Mouse (Mus musculus) cerebellum, postnatal 10 days (tissue): Measurements from ENCODE around the gene Coq7.

Experiments used
- DNase-seq, 2 experiments: peaks; one replicate each; pipeline ENCODE4 v3.0.0; 2021; ENCODE audit warnings: mixed read lengths in 2 of 2

Coq7 gene

DNA sequence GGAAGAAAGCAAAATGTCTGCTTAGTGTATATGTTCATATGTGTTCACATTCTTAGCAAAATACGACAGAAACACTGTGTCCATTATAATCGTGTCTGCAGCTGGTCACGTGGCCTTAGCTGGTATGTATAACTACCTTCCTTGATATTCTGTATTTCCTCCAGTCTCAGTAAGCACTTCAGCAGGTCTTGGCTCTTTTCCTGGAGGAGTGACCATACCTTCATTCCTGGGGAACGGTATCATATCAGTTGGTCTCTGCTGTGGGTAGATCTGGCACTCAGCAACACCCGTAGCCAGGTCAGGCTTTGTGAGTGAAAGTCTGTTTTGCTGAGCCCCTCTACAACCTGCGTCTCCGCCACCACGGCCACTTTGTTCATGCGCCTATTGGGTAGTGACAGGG is 39.3 kb downstream of the Coq7 start:
- no peak for DNase-seq

DNA sequence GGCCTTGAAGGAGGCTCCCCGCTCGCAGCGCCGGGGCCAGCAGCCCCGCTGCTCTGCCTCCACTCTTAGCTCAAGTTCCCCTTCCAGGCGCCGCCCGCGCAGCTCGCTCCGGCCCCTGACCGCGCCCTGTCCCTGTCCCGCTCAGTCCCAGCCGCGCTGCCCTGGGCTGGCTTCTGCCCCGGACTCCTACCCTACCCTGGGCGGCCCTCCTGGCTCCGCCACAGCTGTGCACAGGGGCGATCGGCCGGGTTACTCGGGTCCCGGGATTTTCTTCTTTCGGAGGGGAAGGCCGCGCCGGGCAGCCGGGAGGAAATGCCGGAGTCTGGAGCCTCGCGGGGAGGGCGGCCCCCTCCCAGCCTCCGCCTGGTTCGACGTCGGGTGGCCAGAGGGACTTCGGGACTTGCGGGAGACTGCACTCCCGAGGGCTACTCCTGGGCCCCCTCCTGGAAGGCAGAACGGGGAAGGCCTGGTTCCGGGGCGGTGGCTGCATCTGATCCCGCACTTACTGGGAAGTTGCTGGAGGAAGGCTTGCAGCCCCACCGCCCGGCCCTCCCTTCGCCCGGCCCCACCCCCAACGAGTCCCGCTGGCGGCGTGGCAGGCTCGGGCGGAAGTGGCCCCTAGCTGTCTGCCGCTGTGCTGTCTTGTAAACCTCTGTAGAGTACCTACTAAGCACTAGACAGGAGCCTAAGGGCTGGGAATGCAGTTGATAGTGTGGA is 41.6 kb downstream of the Coq7 start, which contains the start of gene Itpripl2:
TSS of gene Itpripl2 (minus strand) at position 545 of the 717 bp plus-strand sequence.
- DNase-seq = peak; percentile 36 to 50

DNA sequence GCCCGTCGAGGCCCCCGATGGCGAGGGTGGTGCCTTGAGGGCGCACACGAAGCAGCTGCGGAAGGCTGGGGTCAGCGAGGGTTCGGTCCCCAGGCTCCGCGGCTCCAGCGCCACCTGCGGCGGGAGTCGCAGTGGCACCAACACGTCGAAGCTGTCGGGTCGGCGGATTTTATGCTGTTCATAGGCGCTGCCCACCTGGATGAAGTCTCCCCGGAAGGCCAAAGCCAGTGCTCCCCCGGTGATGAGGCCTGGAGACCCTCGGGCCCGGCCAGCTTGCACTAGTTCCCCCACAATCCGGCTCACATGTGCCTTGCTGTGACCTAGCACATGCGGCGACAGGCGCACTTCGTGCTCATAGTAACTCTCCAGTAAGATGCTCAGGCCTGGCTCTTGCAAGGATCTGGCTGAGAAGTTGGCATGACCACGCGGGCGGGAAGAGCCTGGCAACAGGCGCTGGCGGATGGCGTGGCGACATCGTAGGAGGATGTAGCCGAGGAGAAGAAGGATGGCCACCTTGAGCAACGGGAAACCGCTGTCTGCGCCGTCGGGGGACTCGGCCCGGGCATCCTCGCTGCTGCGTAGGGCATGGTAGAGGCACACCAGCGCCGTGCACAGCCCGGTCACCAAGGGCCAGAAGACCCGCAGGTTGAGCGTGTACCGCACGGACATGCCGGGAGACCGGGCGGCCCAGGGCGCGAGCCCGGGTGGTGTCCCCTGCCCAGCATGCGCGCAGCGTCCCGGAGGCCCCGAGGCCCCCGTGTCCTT is 42.3 kb downstream of the Coq7 start:
- peak; percentile 60 to 65 for DNase-seq

DNA sequence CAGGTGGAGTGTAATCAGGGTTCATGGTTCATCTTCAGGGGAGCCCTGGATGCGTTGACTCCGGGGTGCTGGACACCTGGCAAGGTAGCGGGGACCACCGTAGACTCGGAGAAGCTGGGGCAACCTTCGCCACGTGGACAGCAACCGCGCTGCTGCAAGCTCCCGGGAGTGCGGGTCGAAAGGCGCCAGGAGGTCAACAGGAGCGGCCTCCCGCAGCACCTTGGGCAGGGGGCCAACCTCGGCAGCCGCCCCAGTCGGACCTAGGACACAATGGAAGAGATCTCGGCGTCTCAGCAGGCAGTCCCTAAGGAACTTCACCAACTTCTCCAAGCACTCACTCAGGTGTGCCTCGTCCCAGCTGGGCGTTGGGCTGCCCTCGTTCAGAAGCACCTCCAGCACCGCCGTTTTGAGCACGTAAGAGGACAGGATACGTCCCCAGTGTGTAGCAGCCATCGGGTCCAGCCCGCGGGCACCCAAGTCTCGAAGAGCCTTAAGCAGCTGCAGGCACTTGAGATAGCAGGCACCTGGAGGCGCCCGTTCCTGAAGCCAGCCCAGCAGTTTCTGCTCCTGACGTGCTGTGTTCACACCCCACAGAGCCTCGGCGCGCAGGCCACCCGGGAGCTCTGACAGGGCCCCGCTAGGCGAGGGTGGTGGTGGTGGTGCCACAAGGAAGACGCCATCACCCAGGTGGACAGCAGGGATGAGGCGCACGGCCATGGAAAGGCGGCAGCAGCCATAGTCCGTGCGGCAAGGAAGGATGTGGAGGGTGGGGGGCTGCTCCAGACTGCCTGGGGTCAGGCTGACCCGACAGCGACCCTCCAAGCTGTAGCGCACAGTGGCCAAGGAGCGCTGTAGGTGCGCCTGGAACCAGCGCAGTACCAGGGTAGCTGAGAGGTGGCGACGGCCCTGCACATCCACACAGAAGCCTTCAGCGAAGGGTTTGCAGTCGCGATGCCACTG is 43.2 kb downstream of the Coq7 start:
- peak in 1 of 2 experiments; percentile 18 for DNase-seq

DNA sequence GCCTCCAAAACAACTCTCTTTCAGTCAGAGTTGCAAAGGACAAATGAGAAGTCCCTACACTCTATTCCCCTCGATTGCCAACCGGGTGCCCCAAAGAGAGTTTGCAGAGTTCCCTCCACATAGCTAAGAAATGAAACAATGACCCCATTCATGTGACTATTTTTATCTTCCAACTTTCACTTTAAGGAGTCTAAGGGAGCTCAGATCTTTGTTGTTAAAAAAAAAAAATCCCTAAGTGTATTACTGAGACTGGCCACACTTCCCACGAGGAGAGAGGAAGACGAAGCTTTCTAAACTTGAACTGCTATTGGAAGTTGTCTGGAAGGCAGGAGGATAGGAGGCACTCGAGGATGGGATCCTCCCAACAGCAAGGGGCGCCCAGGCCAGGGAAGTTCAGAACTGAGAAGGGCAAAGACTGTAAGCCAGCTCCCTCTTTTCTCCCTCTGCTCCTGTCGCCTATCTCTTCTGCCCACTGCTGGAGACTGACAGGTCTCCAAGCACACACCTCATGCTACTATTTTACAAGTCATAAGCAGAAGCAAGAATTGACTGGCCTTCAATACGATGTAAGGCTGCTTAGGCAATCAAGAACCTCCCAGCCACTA is 45.0 kb downstream of the Coq7 start:
- no peak for DNase-seq

DNA sequence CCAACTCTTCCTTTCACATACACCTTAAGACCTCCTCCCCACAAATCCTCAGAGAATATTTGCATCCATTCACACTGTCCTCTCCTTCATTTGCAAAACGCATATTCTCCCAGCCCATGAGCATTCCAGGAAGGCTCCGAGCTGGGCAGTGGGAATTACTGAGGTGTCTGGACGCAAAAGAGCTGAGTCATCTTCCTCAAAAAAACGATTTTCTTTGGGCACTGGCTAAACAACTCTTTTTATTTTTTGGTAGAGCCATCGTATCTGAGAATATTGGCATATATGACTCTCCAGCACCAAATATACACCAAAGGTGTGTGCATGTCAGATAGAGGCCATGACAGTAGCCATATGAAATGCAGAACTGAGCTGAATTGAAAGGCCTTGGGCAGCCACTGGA is 46.2 kb downstream of the Coq7 start:
- DNase-seq = no peak

DNA sequence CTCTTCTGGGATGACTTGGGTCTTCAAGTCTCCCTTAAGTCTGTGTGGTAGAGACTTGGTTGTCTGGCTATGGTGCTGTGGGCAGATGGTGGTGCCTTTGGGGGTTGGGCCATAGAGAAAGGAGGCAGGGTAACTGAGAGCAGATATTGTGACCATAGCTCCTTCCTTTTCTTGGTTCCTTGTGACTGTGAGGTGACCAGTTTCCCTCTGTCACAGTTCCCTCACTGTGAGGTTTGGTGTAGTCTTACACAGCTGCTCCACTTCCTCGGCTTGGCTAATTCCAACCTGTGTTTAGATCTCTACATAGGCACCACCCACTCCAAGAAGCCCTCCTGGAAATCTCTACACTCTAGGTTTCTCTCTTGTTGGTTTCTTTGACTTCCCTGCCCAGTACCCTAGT is 49.2 kb downstream of the Coq7 start:
- DNase-seq = no peak

DNA sequence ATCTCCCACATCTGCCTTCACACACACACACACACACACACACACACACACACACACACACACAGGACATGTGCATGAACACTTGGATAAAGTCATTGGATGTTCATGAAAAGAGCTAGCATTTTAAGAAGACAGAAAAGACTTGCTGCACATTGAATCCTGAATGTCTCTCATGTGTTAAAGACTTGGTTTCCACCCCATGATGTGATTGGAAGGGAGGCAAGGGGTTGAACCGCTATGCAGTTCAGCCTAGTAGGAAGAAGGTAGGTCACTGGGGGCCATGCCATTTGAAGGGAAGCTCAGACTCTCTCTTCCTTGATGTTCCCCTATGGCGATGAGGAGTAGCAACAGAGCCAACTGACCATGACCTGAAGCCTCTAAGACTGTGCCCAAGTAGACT is 51.2 kb downstream of the Coq7 start:
- DNase-seq = no peak

DNA sequence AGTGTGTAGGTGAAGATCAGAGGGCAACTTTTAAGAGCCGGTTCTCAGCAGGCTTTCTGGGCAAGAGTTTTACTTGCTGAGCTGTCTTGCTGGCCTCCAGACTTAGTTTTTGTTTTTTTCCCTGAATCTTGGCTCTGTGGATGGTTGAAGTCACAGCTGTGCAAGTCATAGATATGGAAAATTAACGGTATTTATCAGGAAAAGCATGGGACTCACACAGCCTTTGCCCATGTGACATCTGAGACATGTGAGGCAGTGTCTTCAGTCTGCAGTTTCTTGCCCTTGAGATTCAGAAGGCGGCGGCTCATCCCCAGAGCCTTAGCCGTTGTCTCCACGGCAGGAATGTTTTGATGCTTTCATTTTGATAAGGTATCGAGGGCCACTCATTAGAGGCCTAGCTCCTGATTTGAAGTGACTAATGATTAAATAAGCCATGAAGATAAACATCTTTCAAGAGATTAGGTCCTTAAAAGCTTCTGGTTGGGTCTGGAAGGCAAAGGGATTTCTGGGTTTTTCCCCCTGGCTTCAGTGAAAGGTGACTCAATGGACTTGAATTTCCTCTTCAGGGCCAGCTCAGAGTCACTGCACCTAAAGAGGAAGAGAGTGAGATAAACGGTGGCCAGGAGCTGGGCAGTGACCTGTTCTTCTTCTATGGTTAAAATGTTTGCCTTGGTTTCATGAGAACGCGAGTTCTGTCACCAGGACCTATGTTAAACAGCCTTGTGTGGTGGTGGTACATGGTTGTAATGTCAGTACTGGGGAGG is 51.9 kb downstream of the Coq7 start:
- no peak for DNase-seq

DNA sequence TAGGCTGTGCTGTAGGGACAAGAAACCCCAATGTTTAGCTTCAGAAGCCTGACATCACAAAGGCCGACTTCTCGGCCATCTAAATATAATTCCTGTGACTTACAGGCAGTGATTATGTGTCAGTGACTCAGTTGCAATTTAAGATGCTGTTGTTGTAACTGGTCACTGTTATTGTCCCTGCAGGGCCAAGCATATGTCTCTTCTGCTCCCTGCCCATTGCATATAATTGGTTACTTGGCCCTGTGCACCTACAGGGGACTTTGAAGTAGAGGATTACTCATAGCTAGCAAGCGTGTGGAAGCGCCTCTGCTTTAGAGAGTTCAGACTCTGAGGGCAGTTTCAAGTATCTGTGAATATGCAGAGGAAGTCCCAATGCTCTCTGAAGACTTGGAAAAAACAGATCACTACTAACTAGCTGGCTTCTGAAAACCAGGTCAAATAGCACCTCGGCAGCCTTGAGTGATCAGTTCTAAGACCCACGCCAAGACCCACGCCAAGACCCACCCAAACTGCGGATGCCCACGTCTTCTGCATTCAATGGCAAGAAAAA is 52.9 kb downstream of the Coq7 start:
- DNase-seq = no peak

DNA sequence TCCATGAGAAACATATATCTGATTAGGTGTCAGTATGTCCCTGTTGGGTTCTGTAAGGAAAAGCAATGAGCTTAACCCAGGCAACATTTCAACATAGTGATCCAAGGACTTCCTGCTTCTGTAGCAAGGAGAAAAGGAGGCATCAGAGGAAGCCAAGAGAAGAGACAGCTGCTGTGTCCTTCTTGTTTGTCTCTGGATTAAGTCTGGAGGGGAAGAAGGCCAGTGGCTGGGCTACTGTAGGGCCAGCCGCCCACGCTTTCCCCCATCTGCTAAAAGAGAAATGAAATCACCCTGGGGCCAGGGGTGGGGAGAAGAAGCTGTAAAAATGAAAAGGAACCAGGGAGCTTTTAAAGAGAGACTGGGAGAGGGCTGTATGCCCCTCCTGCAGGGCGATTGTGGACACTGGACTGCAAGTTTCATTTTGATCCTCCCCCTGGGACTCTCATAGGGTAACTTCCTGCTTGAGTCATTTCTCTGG is 54.3 kb downstream of the Coq7 start:
- peak in 1 of 2 experiments; percentile 9 for DNase-seq

DNA sequence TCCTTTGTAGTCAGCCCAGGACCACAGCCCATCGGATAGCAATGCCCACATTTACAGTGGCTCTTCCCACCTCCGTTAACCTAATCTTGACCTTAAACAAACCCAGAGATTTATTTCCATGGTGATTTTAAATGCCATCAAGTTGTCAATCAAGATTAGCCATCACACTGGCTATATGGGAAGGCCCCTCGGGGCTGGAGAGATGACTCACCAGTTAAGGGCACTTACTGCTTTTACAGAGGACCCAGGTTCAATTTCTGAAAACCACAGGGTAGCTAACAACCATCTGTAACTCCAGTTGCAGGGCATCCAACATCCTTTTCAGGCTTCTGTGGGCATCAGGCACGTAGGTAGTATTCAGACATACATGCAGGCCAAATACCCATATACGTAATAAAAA is 56.7 kb downstream of the Coq7 start:
- DNase-seq = no peak

DNA sequence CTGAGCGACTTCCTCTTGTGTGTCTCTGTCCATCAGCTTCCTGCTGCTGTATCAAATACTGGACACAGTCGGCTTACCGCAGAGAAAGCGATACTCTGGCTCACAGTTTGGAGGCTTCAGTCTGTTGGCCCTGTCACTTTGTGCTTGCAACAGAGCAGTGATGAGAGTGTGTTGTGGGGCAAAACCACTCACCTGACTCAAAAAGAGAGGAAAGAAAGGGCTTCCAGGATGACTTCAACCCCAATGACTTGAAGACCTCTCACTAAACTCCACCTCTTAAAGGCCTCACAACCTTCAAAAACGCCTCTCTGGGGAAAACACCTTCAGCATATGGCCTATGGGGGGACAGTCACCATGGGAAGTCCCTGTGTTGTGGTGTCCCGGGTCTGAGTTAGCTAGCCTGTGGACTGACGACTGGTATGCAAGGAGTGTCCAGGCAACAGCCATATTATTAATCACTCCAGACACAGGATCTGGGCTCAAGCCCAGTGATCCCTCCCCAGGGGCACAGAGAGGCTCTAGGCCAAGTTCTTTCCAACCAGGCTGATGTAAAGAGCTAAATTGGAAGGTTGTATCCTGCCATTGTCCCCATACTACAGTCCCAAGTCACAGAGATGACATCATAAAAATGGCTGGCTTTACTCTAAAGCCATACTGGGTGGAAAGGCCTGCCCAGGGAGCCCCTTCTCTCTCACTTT is 58.0 kb downstream of the Coq7 start:
- peak in 1 of 2 experiments; percentile 13 for DNase-seq

DNA sequence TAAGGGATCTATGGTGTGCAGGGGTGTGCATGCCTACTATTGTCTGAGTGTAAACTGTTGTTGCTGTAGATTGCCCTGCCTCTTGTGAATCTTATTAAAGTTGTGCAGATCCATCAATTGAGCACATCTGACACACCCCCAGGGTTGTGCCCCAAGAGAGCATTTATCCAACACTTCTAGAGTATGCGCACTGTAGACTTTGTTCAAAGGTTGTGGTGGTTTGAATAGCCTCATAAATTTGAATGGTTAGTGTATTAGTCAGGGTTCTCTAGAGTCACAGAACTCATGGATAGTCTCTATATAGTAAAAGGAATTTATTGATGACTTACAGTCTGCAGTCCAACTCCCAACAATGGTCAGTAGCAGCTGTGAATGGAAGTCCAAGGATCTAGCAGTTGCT is 60.3 kb downstream of the Coq7 start:
- DNase-seq = no peak

DNA sequence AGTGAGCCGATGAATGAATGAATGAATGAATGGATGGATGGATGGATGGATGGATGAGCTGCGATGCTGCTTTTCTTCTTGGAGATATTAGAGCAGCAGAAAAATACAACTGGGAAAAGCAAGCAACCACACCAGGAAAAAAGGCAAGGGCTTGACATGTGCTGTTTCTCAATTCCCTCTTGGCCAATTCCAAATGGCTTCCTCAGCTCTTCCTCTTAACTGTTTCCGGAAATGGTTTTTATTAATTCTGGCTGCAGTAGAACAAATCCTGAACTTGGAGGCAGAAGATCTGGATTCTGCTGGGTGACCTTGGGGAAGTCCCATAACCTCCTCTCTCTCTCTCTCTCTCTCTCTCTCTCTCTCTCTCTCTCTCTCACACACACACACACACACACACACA is 65.1 kb downstream of the Coq7 start:
- no peak for DNase-seq

DNA sequence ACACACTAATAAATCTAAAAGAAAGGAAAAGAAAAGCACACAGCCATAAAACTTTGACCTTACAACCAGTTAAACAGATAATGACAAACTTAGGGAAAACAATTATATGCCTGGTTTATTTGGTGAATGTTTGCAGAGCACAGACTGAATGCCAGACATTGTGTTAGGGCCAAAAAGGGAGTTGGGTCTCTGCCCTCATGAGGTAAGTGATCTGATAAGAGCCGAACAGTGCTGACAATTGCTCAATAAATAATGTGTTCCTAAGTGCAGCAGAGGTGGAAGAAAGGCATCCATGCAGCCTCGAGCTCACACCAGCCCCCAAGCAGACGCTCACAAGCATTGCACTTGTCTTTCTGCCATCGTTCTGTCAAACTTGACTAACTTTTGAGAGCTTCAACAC is 68.7 kb downstream of the Coq7 start:
- no peak for DNase-seq

DNA sequence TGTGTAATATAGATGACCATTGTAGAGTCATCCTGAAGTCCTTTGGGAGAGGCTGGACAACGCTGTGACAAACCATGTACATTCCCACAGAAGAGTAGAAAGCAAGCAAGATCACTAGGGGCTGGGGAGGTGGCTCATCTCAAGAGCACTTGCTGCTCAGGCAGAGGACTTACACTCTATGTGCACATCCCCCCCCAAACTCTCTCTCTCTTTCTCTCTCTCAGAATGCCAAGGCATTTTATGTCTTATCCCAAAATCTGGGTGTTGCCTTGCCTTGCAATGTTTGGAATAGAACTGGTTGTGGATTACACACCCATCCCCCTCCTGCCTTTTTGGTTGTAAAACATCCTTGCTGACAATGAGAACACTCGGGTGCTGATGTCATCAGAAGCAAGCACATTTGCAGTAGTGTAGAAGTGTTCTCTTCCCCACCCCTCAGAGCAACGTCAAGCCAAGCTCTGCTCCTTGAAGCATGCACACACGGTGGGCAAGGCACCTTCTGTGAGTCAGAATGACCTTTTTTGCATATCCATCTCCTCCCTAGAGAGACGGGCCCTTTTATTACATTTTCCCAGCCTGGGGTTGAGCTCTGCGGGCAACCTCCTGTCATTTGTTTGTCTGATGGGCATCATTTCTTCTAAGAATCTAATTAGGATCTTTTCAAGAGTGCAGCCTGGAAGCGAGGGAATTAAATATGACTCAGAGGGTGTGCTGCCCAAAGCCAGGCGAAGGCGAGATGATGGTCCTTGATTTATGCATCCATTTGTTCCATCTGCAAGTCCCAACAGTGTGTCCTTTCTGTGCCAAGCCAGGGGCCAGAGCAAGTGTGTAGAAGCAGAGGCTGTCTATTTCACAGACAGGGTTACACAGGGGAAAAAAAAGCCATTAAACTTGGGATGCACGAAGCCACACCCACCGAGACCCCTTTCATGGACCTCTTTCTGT is 70.1 kb downstream of the Coq7 start:
- DNase-seq = no peak

DNA sequence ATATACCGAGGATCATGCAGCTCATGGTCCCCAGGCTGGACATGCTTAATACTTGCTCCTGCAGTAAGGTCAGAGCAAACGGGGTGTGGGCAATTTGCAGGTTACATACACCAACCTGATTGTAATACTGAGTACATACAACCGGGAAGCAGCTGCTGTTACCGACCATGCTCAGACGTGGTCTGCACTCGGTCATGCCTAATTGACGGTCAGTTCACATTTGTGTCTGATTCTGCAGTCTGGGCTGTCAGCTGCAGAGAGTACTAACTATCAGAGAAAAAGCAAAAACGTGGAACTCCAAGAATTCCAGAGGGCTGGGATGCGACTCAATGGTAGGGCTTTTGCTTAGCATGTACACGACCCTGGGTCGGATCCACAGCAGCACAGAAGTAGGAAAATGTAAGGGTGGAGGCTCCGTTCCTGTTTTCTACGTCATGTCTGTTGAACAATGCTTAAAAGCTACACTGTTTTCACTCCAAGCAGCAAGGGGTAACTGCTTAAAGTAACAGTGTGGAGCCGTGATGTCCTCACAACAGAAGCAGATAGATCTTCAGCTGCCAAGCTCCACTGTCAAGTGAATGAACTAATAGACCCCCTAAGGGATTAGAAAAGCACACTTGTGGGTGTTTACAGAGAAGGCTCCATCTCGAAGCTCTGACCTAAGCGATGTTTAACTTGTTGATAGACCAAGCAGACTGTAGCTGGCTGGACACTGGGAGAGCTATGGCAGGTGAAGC is 71.6 kb downstream of the Coq7 start:
- no peak for DNase-seq
